Mouse (Mus musculus) ZHBTc4 (cell line): Measurements from ENCODE around the gene Olfr747.
"Not testable (repeated sequence)": the region's sequence is repeated elsewhere in the genome, so short reads cannot be mapped to it uniquely, and the experiment has no call there.

ENCODE experiments used
- DNase-seq: peaks from one replicate; pipeline ENCODE4 v3.0.0-alpha.2; 2011; ENCODE audit warnings: low read depth, low spot score

Gene Olfr747

DNA sequence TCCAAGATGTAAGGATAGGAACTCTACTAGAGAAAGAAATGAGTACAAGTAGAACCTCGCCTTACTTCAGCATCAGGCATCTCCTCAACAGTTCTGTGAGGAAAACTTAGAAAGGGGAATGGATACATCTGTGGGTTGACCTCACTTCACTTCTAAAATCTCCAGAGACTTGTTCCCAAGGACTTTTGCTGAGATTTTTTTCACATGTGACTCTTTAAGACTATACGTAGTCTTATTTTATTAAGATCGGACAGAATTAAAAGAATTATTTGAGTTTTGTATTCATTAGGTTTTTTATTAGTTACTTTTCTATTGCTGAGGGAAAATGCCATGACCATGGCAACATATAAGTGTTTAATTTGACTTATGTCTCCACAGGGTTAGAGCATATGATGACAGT lies at the start of gene Olfr747:
Gene Olfr747 (minus strand): TSS at position 101 of the 400 bp plus-strand sequence.
- DNase-seq, result no peak

DNA sequence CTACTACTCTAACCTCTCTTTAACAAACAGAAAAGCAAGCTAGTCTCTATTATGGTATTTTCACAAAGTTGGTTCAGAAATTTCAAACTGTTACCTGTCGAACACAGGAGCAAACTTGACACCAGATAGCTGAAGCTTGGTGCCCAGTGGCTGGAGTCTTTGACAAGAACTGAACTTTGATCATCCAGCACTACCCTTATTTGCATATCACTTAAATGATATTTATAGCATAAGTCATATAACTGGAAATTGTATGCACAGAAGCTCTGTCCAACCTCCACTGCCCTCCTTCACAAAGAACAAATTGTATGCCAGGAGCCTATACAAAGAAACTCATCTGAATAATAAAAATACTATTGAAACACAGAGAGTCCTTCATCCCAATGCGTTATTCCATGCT lies 48.6 kb upstream of the Olfr747 start:
- no peak for DNase-seq

DNA sequence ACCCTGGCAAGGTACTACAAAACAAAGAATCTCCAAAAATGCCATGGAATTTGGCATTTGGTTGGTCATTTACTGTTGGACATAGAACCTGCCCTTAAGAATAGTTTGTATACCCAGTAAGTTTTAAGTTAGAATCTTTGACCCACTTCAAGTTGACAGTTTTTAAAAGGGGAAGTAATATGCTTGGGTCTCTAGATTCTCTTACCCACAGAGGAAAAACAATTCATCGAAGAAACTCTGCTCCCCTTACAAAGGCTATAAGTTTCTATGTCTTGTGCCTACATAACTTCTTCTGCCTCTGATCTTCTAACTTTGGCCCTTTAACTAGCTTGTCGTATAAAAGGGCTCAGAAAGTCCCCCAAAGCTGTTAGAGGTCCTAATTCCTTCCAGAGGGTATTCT lies 47.3 kb upstream of the Olfr747 start:
- DNase-seq, result no peak

DNA sequence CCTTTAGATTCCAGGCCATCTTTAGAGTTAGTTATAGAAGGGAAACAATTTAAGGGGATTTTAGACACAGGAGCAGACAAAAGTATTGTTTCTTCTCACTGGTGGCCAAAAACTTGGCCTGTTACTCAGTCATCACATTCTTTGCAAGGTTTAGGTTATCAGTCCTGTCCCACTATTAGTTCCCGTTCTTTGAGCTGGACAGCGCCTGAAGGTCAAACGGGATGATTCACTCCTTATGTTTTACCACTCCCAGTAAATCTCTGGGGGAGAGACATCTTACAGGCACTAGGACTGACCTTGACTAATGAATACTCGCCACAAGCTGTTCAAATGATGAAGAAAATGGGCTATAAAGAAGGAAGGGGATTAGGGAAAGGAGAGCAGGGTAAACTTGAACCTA lies 29.4 kb upstream of the Olfr747 start:
- DNase-seq, result not testable (repeated sequence)

DNA sequence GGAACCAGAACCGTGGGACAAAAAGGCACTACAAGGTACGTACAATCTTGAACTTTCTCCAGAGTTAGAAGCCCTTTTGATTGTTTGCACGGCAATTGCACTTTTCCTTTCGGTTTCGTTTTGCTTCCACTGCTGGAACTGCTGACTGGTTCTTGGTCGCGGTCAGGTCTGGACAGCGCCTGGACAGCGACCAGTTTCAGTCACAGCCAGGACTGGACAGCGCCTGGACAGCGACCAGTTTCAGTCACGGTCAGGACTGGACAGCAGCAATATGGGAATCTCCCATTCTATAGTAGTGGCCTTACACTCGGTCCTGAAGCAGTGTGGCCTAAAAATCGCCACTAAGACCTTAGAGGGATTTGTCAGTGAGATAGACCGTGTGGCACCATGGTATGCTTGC lies 26.9 kb upstream of the Olfr747 start:
- peak; percentile 2 for DNase-seq

DNA sequence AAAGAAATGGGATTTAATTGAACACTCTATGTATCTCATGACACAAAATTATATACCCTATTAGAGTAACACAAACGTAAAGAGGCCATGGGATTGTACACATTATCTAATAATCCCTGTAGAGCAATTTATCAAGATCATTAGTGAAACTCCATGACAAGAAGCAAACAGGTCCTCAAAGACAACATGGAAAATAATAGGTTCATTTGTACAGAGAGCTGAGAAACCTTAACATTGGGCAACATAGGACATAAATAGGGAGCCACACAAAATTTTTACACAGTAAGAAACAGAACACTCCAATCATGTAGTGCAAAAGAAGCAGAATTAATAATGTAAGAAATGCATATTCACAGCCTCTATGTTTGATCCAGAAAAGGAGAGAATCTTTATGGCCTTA lies 14.1 kb upstream of the Olfr747 start, which contains the start of gene Olfr748:
Gene Olfr748 (plus strand): TSS at position 301 of the 400 bp plus-strand sequence.
- DNase-seq, result no peak

DNA sequence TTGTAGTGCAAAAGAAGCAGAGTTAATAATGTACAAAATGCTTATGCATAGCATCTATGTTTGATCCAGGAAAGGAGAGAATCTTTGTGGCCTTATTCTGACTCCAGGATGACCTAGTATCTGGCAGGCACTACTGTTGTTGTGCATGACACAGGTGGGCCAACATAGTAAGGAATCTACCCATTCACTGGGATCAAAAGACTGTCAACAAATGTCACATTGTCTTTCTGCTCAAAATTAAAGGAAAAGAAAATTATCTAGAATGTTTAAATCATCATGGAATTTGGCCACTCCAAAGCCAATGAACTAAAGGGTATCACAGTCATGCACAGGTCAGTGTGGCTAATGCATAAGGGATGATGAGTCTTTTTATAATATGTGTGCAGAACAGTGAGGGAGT lies 46.2 kb downstream of the Olfr747 start, which contains the start of gene Olfr746:
Gene Olfr746 (plus strand): TSS at position 301 of the 400 bp plus-strand sequence.
- DNase-seq, result no peak

DNA sequence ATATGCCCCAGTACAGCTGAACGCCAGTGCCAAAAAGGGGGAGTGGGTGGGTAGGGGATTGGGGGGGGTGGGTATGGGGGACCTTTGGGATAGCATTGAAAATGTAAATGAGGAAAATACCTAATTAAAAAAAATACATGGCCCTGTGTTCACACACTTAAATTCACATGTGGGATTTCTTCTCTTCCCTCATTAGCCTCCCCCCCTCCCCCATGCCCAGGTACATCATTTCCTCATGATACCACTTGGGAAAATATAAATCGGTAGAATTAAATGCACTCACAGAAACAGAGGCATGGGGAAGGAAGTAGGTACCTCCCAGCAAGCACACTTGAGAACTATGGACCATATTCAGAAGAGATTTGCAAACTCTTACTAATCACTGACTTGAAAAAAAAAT lies 53.9 kb downstream of the Olfr747 start, which contains the start of gene Olfr745:
Gene Olfr745 (plus strand): TSS at position 301 of the 400 bp plus-strand sequence.
- DNase-seq, result no peak
